Mouse (Mus musculus): ENCODE measurements around the gene Smarcb1. TPM values are rescaled to one million over a fixed set of nuclear protein-coding genes. Genes with fewer than 3 reads are reported as not detected.

The Smarcb1 gene
- polyA plus RNA-seq, 1 experiment, result 27.2 TPM

GRCm38 (mm10) chr10:75859107-75859746, 62.2 kb downstream of the Smarcb1 start:
- no peak overlapping the region for H3K27ac ChIP-seq (replicated peaks; ENCODE audit: low read depth, low read length)
- H3K4me3 ChIP-seq (ENCODE audit: insufficient read depth, low read depth, low read length), result peak overlapping the region; percentile 72
- H3K4me1 ChIP-seq (ENCODE audit: control insufficient read depth, insufficient read depth, insufficient read length, low read length), result no peaks in the 10 kb centered on the region

GRCm38 (mm10) chr10:75857598-75857997, 63.8 kb downstream of the Smarcb1 start:
- Histone ChIP-seq H3K27ac (replicated peaks; ENCODE audit: low read depth, low read length) (no peak overlapping the region), H3K4me1 (ENCODE audit: control insufficient read depth, insufficient read depth, insufficient read length, low read length) (no peaks in the 10 kb centered on the region), H3K4me3 (ENCODE audit: insufficient read depth, low read depth, low read length) (no peak overlapping the region)

- Histone ChIP-seq H3K27ac (replicated peaks; ENCODE audit: low read depth, low read length) (no peak overlapping the region), H3K4me3 (ENCODE audit: insufficient read depth, low read depth, low read length) (no peak overlapping the region), H3K4me1 (ENCODE audit: control insufficient read depth, insufficient read depth, insufficient read length, low read length) (no peaks in the 10 kb centered on the region)
Observed at GRCm38 (mm10) chr10:75856976-75857375, 64.4 kb downstream of the Smarcb1 start.

DNA sequence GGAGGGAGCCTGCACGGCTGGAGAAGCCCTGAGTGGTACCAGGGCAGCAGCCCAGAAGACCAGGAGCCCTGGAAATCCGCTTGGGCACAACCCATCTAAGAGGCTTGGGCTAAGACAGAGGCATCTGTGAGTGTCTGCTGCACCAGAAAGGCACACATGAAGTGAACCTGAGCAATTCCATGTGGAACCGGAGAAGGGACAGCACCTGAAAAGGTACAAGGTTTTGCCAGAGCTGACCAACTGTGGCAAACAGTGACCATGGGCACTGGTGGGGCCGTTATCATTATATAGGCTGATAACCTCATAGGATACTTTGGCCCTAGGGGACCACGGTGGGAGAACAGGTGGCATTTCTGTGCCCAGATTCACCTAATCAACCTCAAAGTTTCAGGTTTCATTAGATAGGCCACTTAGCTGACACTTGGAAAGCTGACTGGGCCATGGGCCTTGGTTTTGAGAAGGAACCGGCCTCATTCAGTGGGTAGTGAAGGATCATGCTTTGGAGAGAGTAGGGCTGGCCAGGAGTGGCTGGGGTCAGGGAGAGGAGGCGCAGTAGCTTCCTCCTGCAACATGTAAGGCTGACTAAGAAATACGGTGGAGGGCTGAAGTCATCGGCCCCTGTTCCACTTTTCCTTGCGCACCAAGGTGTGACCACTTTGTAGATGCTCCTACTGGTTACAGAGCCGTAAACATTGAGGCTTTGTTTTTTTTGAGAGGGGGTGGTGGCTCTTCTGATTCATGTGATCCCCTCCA, 65.1 kb downstream of the Smarcb1 start:
- H3K27ac ChIP-seq (replicated peaks; ENCODE audit: low read depth, low read length), result no peak overlapping the region
- H3K4me3 ChIP-seq (ENCODE audit: insufficient read depth, low read depth, low read length), result no peak overlapping the region
- no peaks in the 10 kb centered on the region for H3K4me1 ChIP-seq (ENCODE audit: control insufficient read depth, insufficient read depth, insufficient read length, low read length)

- H3K27ac ChIP-seq (replicated peaks; ENCODE audit: low read depth, low read length), result no peak overlapping the region
- no peak overlapping the region for H3K4me3 ChIP-seq (ENCODE audit: insufficient read depth, low read depth, low read length)
- H3K4me1 ChIP-seq (ENCODE audit: control insufficient read depth, insufficient read depth, insufficient read length, low read length), result no peaks in the 10 kb centered on the region
Observed at GRCm38 (mm10) chr10:75855416-75855981, 65.9 kb downstream of the Smarcb1 start.

DNA sequence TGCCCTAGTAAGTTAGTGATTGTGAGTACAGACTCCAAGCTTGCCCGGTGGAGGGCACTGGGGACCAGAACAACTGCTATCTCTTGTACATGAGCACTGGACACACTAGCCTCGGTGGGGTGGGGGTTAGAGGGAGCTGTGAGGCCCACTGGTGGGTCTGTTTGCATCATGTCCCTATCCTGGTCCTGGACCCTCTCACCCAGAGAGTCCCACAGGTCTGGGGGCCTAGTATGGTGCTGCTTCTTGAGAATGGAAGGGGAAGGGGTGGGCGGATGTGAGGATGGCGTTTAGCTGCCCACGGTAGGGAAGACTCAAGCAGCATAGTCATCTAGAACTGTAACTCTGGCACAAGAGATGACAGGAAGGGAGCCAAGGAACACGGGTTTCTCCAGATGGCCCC, 66.6 kb downstream of the Smarcb1 start:
- H3K4me3 ChIP-seq (ENCODE audit: insufficient read depth, low read depth, low read length), result no peak overlapping the region
- H3K27ac ChIP-seq (replicated peaks; ENCODE audit: low read depth, low read length), result no peak overlapping the region
- H3K4me1 ChIP-seq (ENCODE audit: control insufficient read depth, insufficient read depth, insufficient read length, low read length), result no peaks in the 10 kb centered on the region

- Histone ChIP-seq H3K4me3 (ENCODE audit: insufficient read depth, low read depth, low read length) (no peak overlapping the region), H3K27ac (replicated peaks; ENCODE audit: low read depth, low read length) (no peak overlapping the region), H3K4me1 (ENCODE audit: control insufficient read depth, insufficient read depth, insufficient read length, low read length) (no peaks in the 10 kb centered on the region)
Observed at GRCm38 (mm10) chr10:75854096-75854495, 67.3 kb downstream of the Smarcb1 start.

DNA sequence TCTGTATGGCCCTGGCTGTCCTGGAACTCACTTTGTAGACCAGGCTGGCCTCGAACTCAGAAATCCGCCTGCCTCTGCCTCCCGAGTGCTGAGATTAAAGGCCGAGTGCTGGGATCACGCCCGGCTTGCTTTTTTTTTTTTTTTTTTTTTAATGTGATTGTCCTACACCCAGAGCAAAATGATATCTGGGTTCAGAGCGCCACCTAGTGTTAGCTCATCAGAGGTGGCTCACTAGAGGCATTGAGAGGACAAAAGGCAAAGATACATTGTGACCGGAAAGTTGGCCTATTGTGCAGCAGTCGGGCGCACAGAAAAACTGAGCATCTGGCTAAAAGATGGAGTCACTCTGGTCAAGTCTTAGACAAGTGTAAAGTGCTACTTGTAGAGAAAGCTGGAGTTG, 68.0 kb downstream of the Smarcb1 start:
- no peaks in the 10 kb centered on the region for H3K4me1 ChIP-seq (ENCODE audit: control insufficient read depth, insufficient read depth, insufficient read length, low read length)
- no peak overlapping the region for H3K27ac ChIP-seq (replicated peaks; ENCODE audit: low read depth, low read length)
- H3K4me3 ChIP-seq (ENCODE audit: insufficient read depth, low read depth, low read length), result no peak overlapping the region

- H3K4me1 ChIP-seq (ENCODE audit: control insufficient read depth, insufficient read depth, insufficient read length, low read length), result no peaks in the 10 kb centered on the region
- no peak overlapping the region for H3K27ac ChIP-seq (replicated peaks; ENCODE audit: low read depth, low read length)
- H3K4me3 ChIP-seq (ENCODE audit: insufficient read depth, low read depth, low read length), result no peak overlapping the region
Observed at GRCm38 (mm10) chr10:75852539-75853125, 68.8 kb downstream of the Smarcb1 start.

DNA sequence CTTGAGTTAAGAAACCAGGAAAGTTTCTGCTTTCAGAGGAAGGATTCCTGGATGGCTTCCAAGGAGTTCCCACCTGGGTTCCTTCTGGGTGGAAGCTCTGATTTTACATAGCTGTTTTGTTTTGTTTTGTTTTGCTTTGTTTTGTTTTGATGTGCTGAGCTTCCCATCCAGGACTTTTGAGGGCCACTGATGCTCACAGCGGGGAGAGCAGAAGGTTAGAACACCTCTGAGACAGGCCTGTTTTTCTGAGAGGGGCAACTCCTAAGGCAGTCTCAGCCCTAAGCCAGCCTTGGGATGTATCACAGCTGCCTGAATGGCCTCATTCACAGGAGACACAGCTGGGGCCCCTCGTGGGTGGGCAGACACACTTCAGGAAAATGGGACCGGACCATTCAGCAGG, 69.7 kb downstream of the Smarcb1 start:
- H3K4me1 ChIP-seq (ENCODE audit: control insufficient read depth, insufficient read depth, insufficient read length, low read length), result no peaks in the 10 kb centered on the region
- H3K4me3 ChIP-seq (ENCODE audit: insufficient read depth, low read depth, low read length), result no peak overlapping the region
- H3K27ac ChIP-seq (replicated peaks; ENCODE audit: low read depth, low read length), result no peak overlapping the region

- H3K4me1 ChIP-seq (ENCODE audit: control insufficient read depth, insufficient read depth, insufficient read length, low read length), result no peaks in the 10 kb centered on the region
- H3K4me3 ChIP-seq (ENCODE audit: insufficient read depth, low read depth, low read length), result no peak overlapping the region
- H3K27ac ChIP-seq (replicated peaks; ENCODE audit: low read depth, low read length), result no peak overlapping the region
Observed at GRCm38 (mm10) chr10:75851076-75851475, 70.3 kb downstream of the Smarcb1 start.

DNA sequence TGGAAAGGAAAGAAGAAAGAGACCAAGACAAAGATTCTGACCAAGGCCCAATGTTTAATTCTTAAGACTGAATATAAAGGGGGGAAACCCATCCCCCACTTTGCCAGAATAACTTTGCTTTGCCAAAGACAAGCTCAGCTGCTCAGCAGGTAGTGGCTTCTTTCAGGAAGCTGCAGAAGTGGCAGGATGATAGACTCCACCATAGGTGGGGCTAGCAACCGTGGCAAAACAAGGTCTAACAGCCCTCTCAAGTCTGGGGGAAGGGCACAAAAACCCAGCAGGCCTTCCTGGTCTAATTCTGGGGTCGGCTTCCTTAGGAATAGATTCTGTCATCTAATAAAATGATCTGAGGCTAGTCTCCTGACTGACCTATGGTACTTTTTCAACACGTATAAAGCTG, 73.0 kb downstream of the Smarcb1 start:
- H3K4me1 ChIP-seq (ENCODE audit: control insufficient read depth, insufficient read depth, insufficient read length, low read length), result peaks cover 6% of the 10 kb centered on the region; the same call in 1 of the 2 replicates
- no peak overlapping the region for H3K4me3 ChIP-seq (ENCODE audit: insufficient read depth, low read depth, low read length)
- no peak overlapping the region for H3K27ac ChIP-seq (replicated peaks; ENCODE audit: low read depth, low read length)

Other genes with a start within 250 kb of the Smarcb1 start
- gene Cabin1, start 157.3 kb downstream of the Smarcb1 start, polyA plus RNA-seq (2012; ENCODE audit: insufficient read depth, insufficient read length, missing spikeins), result 5.8 and 8.5 TPM in 2 replicates
- gene Ddt, start 148.2 kb downstream of the Smarcb1 start, polyA plus RNA-seq (2012; ENCODE audit: insufficient read depth, insufficient read length, missing spikeins), result 324 and 423 TPM in 2 replicates
- gene Gm20441, start 140.7 kb downstream of the Smarcb1 start, polyA plus RNA-seq (2012; ENCODE audit: insufficient read depth, insufficient read length, missing spikeins), result not detected in 2 replicates
- 3.0 and 3.6 TPM in 2 replicates for gene Gstt3, start 140.2 kb downstream of the Smarcb1 start, polyA plus RNA-seq (2012; ENCODE audit: insufficient read depth, insufficient read length, missing spikeins)
- gene Gstt1, start 123.0 kb downstream of the Smarcb1 start, polyA plus RNA-seq (2012; ENCODE audit: insufficient read depth, insufficient read length, missing spikeins), result 50.1 and 65.2 TPM in 2 replicates
- gene Gstt4, start 99.1 kb downstream of the Smarcb1 start, polyA plus RNA-seq (2012; ENCODE audit: insufficient read depth, insufficient read length, missing spikeins), result not detected in 2 replicates
- gene Gstt2, start 84.2 kb downstream of the Smarcb1 start, polyA plus RNA-seq (2012; ENCODE audit: insufficient read depth, insufficient read length, missing spikeins), result 34.7 and 41.7 TPM in 2 replicates
- 129 and 141 TPM in 2 replicates for gene Mif, start 61.4 kb downstream of the Smarcb1 start, polyA plus RNA-seq (2012; ENCODE audit: insufficient read depth, insufficient read length, missing spikeins)
- not detected in 2 replicates for gene Derl3, start 28.2 kb downstream of the Smarcb1 start, polyA plus RNA-seq (2012; ENCODE audit: insufficient read depth, insufficient read length, missing spikeins)
- 3,122 and 3,143 TPM in 2 replicates for gene Chchd10, start 11.5 kb upstream of the Smarcb1 start, polyA plus RNA-seq (2012; ENCODE audit: insufficient read depth, insufficient read length, missing spikeins)
- 4.1 and 7.6 TPM in 2 replicates for gene Mmp11, start 14.9 kb upstream of the Smarcb1 start, polyA plus RNA-seq (2012; ENCODE audit: insufficient read depth, insufficient read length, missing spikeins)
- not detected in 2 replicates for gene Gm867, start 19.1 kb upstream of the Smarcb1 start, polyA plus RNA-seq (2012; ENCODE audit: insufficient read depth, insufficient read length, missing spikeins)
- gene Vpreb3, start 21.4 kb upstream of the Smarcb1 start, polyA plus RNA-seq (2012; ENCODE audit: insufficient read depth, insufficient read length, missing spikeins), result not detected in 2 replicates
- not detected in 2 replicates for gene Gm5134, start 32.9 kb upstream of the Smarcb1 start, polyA plus RNA-seq (2012; ENCODE audit: insufficient read depth, insufficient read length, missing spikeins)
- gene Zfp280b, start 111.0 kb upstream of the Smarcb1 start, polyA plus RNA-seq (2012; ENCODE audit: insufficient read depth, insufficient read length, missing spikeins), result 1.6 and 1.9 TPM in 2 replicates
- not detected in 2 replicates for gene Slc5a4b, start 189.3 kb upstream of the Smarcb1 start, polyA plus RNA-seq (2012; ENCODE audit: insufficient read depth, insufficient read length, missing spikeins)
- gene Slc5a4a, start 225.8 kb upstream of the Smarcb1 start, polyA plus RNA-seq (2012; ENCODE audit: insufficient read depth, insufficient read length, missing spikeins), result not detected in 2 replicates

Data from brown adipose tissue, adult 24 weeks (tissue).